Mouse (Mus musculus): Measurements from ENCODE around the gene Gas8. TPM values are rescaled to one million over a fixed set of nuclear protein-coding genes. Genes with fewer than 3 reads are reported as not detected.

The Gas8 gene
- 5.0 TPM for polyA plus RNA-seq (2017; shearing (Covaris generic))

DNA sequence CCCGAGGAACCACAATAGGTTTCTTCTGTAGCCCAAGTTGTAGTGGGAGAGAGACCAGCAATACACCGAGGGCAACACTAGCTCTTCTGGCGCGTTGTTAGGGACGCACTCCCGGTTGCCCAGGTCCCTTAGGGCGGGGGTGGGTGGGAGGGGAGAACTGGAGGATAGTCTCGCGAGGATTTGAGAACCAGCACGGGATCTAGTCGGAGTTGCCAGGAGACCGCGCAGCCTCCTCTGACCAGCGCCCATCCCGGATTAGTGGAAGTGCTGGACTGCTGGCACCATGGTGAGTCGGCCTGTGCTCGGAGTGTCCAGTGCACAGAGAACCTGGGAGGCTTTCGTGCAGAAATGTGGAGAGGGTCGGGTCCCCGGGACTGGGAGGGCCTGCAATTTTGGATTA lies at the start of gene Gas8:
Gas8 (plus strand) TSS at position 168 of the 400 bp plus-strand sequence.

DNA sequence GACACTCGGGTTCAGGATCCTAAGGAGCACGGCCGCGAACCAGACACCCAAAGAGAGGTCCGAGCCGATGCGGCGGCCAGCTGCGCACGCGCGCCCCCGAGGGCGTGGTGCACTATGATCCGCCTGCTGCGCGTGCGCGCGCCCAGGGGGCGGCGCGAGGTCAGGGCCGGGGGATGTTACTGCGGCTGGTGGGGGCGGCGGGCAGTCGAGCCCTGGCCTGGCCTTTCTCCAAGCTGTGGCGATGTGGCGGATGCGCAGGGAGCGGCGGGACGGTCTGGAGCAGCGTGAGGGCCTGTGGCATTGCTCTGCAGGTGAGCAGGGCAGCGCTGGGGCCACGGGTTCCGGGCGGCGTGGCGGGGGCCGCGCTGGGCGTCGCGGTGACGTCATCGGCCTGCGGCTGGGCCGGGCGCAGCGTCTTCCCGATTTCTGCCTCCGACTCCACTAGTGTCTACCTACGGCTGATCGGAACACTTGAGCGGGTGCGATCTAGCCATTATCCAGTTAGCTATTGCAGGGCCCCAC lies 40.8 kb upstream of the Gas8 start, which contains the start of gene Afg3l1:
Afg3l1 (plus strand) TSS at position 167 of the 522 bp plus-strand sequence.

DNA sequence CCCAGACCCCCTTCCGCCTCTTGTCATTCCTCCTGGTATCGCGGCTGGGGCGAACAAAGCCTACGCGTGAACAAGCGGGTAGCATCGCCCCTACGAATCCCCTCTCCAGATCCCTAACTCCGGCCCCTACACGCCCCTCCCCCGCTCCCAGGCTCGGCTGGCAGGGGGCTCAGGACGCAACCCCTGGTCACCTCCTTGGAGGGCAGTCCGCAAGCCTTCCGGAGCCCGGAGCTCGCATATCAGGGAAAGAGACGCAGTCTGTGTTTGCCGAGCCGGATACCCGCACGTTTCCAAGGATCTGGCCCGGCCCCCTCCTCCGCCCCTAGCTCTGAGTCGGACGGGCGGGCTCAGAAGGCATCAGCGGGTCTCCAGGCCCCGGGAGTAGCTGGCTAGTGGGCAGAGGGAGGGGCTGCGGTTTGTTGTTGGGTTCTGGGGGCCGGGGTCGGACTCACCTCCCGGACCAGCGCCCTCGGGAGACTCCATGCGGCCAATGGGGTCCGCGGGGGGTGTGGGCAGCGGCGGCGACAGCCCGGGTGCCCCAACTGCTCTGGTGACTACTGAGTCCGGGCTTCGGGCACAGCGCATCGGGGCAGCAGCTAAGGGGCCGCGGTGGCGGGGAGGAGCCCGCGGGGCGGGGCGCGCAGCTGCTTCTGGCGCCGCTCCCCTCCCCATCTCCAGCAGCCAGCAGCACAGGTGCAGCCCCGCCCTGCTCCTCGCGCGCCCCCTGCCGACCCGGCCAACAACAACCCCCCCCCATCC lies 3.7 kb upstream of the Gas8 start, which contains the start of gene Dbndd1:
Dbndd1 (minus strand) TSS at position 683 of the 759 bp plus-strand sequence.

Other genes with a start within 250 kb of the Gas8 start
- gene Fanca, start 200.3 kb upstream of the Gas8 start, polyA plus RNA-seq (2017; shearing (Covaris generic)) = 5.9 TPM
- not detected for gene Spire2, start 186.1 kb upstream of the Gas8 start, polyA plus RNA-seq (2017; shearing (Covaris generic))
- 376 TPM for gene Tcf25, start 145.1 kb upstream of the Gas8 start, polyA plus RNA-seq (2017; shearing (Covaris generic))
- gene Mc1r, start 111.7 kb upstream of the Gas8 start, polyA plus RNA-seq (2017; shearing (Covaris generic)) = not detected
- 0.62 TPM for gene Tubb3, start 107.4 kb upstream of the Gas8 start, polyA plus RNA-seq (2017; shearing (Covaris generic))
- 10.2 TPM for gene Def8, start 95.3 kb upstream of the Gas8 start, polyA plus RNA-seq (2017; shearing (Covaris generic))
- 76.2 TPM for gene Afg3l1, start 40.9 kb upstream of the Gas8 start, polyA plus RNA-seq (2017; shearing (Covaris generic))
- gene Dbndd1, start 3.4 kb upstream of the Gas8 start, polyA plus RNA-seq (2017; shearing (Covaris generic)) = 0.34 TPM
- gene Rhou, start 135.1 kb downstream of the Gas8 start, polyA plus RNA-seq (2017; shearing (Covaris generic)) = not detected

Data from effector memory CD4-positive, alpha-beta T cell, adult 5 months (primary cell).